Mouse (Mus musculus) lung, postnatal 0 days (tissue): Measurements from ENCODE around the gene Iqce. TPM values are rescaled to one million over a fixed set of nuclear protein-coding genes. Genes with fewer than 3 reads are reported as not detected.

ENCODE experiments used
- ATAC-seq: fragments of 200-750 bp; cut with Nextera tagmentation; 2 replicates; pipeline ENCODE4 v1.8.0; 2017; ENCODE audit warnings: moderate library complexity
- DNase-seq: peaks from one replicate; pipeline ENCODE4 v3.0.0-alpha.2; 2016; ENCODE audit warnings: low spot score
- H3K27ac ChIP-seq: fragments of 300-500 bp; sonication (generic); 2 replicates; pipeline ENCODE4 v1.5.1; 2014; ENCODE audit warnings: antibody characterized with exemption, mild to moderate bottlenecking, low read length, mixed read lengths
- H3K27me3 ChIP-seq: fragments of 300-500 bp; sonication (generic); replicated peaks from 2 replicates; pipeline ENCODE4 v1.6.1; 2014; ENCODE audit warnings: low read length, mixed read lengths; ENCODE audit not compliant: insufficient read depth
- H3K36me3 ChIP-seq: fragments of 300-500 bp; sonication (generic); 2 replicates; pipeline ENCODE4 v1.6.1; 2014; ENCODE audit warnings: low read length, mixed read lengths; ENCODE audit not compliant: insufficient read depth
- H3K4me1 ChIP-seq: fragments of 300-500 bp; sonication (generic); 2 replicates; pipeline ENCODE4 v1.6.1; 2014; ENCODE audit warnings: antibody characterized with exemption, low read depth, low read length, mixed read lengths; ENCODE audit not compliant: insufficient read depth
- H3K4me2 ChIP-seq: fragments of 300-500 bp; sonication (generic); replicated peaks from 2 replicates; pipeline ENCODE4 v1.6.1; 2014; ENCODE audit warnings: low read depth, mild to moderate bottlenecking, low read length, moderate library complexity, mixed read lengths
- H3K4me3 ChIP-seq: fragments of 300-500 bp; sonication (generic); 2 replicates; pipeline ENCODE4 v1.5.1; 2014; ENCODE audit warnings: low read depth, low read length
- H3K9ac ChIP-seq: fragments of 300-500 bp; sonication (generic); replicated peaks from 2 replicates; pipeline ENCODE4 v1.6.1; 2014; ENCODE audit warnings: low read depth, mild to moderate bottlenecking
- H3K9me3 ChIP-seq: fragments of 300-500 bp; sonication (generic); 2 replicates; pipeline ENCODE4 v1.6.1; 2016; ENCODE audit warnings: low read length, mixed read lengths
- CTCF ChIP-seq: IDR thresholded peaks from 2 replicates; pipeline ENCODE4 v1.5.1; 2016; ENCODE audit warnings: antibody characterized with exemption, mild to moderate bottlenecking
- EP300 ChIP-seq: IDR thresholded peaks from 2 replicates; pipeline ENCODE4 v1.6.1; 2016; ENCODE audit warnings: antibody characterized with exemption, mild to moderate bottlenecking, control low read depth
- WGBS: fragments of 180-500 bp; shearing (Covaris S2); extraction: QIAGEN DNeasy Blood & Tissue Kit; methylation state at CpG from one replicate; pipeline ENCODE4 v1.1.7; 2014; 5-methylcytosine and 5-hydroxymethylcytosine counted together
- polyA plus RNA-seq: library from polyadenylated mRNA; unstranded; fragments of >200 nt; fragmentation: Nextera tagmentation; extraction: Ambion mirVana; gene quantifications from 2 replicates; pipeline ENCODE4 v1.2.1, GENCODE M21; 2015

The Iqce gene
- polyA plus RNA-seq, 1 experiment from 2014 or later: 11.0 TPM

- Histone ChIP-seq H3K4me3 (no peak overlapping the region), H3K36me3 (no peaks in the 10 kb centered on the region), H3K27ac (no peak overlapping the region), H3K4me2 (no peak overlapping the region), H3K27me3 (0 out of 2 replicates have a peak, but pooled peaks cover 8% of the 10 kb centered on the region), H3K9ac (no peak overlapping the region), H3K4me1 (peaks cover 5% of the 10 kb centered on the region; the same call in 1 of the 2 replicates), H3K9me3 (no peaks in the 10 kb centered on the region)
- 76% methylated on average over 11 of the region's 11 CpGs for WGBS
- DNase-seq (no peak), ATAC-seq (no peak; the same call in 1 of the 2 replicates)
- TF ChIP-seq EP300 (no peak), CTCF (no peak)
These were observed 29.0 kb upstream of the Iqce start for GRCm38 (mm10) chr5:140731040-140731797.

DNA sequence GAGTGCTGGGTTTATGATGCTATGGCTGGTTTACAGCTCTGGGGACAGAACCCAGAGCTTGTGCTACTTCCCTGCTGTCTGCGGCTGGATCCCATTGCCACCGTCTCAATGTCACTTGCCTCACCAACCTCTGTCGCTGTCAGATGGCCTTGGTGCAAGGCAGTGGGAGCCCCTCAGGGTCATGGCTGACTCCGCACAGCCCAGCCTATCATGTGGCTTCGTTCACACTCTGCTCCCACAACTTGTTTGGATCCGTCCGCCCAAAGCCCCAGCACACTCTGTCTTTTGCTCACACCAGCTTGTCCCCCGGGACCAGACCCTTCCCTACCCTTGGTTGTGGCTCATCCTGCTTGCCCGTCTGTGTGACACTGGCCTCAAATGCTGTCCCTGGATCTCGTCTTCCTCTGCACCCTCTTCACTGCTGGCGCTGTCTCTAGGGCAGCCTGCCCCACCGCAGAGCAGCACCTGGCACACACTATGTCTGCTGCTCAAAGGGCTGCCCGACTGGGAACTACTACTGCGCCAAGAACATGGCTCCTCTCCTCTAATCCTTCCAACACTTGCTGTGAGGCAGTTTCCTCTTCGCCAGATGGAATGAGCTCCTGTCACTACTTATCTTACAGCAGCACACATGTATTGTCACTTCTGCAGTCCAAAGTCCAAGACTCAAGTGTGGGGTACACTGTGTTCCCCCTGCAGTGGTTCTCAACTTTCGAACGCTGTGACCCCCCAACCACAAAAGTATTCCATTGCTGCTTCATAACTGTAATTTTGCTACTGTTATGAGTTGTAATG lies 25.0 kb upstream of the Iqce start:
- Histone ChIP-seq H3K4me3 (no peak overlapping the region), H3K4me2 (no peak overlapping the region), H3K36me3 (no peaks in the 10 kb centered on the region), H3K27me3 (no peaks in the 10 kb centered on the region), H3K9ac (no peak overlapping the region), H3K4me1 (no peaks in the 10 kb centered on the region), H3K27ac (no peak overlapping the region), H3K9me3 (no peaks in the 10 kb centered on the region)
- no peak for DNase-seq
- 73% methylated on average over 17 of the region's 17 CpGs for WGBS
- TF ChIP-seq CTCF: no peak
- no peak for TF ChIP-seq EP300
- ATAC-seq: no peak

DNA sequence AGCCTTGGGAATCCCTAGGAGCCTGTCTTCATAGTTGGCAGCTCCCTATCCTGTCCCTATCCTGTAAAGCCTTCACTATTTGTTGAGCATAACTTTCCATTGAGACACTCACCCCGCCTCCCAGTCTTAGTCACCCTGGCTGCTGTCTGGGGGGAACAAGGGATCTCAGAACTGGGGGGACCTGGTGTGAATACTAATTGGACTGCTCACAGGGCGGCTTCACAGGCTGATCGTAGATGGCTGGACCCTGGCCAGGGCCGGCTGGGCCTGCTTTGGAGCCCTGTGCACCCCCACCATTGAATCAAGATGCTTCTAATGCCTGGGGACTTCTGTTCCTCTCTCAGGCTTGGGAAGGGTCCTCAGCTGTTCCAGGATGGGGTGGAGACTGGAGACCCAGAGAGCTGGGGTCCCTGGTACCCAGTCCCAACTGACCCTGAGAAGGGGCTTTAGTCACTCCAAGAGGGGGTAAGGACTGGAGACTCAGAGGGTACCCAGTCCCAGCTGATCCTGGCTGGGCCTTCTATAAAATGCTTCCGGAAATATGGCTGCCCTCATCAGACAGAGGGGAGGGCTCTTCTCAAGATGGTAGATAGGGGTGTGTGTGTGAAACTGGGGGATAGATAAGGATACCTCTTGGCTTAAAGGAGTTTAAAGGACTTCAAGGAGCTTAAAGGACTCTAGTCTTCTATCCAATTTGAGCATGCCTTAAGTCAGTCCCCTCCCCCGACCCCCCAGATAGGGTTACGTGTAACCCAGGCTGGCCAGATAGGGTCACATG lies 24.1 kb upstream of the Iqce start:
- Histone ChIP-seq H3K27ac (no peak overlapping the region), H3K9me3 (no peaks in the 10 kb centered on the region), H3K4me3 (no peak overlapping the region), H3K4me2 (no peak overlapping the region), H3K27me3 (no peaks in the 10 kb centered on the region), H3K9ac (no peak overlapping the region), H3K36me3 (no peaks in the 10 kb centered on the region), H3K4me1 (no peaks in the 10 kb centered on the region)
- no peak for DNase-seq
- ATAC-seq: no peak
- WGBS: 73% methylated on average over 7 of the region's 7 CpGs
- TF ChIP-seq EP300 (no peak), CTCF (no peak)

DNA sequence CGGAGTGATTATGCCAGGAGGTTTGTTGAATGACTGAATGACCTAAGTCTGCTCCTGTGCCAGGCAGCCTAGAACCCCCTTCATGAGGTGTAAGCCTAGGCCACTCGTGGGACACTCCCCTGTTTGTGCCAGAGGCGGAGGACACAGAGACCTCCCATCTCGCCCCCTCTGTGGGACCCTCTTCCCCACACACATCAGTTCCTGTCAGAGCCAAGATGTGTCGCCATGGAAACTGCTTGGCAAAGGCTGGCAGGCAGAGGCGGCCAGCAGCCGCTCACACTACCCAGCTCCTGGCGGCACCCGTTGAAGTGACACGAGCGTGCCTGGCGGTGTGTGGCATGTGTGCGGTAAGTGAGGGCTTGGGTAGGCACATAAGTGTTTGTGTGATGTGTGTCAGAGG lies 21.6 kb upstream of the Iqce start, which contains the start of gene Amz1:
Amz1 (plus strand) TSS at position 306 of the 400 bp plus-strand sequence.
- no peak for TF ChIP-seq EP300
- no peak for TF ChIP-seq CTCF
- H3K4me3 ChIP-seq: no peak within 1 kb of the TSS
- H3K27ac ChIP-seq: no peak within 1 kb of the TSS
- ATAC-seq (no peak), DNase-seq (no peak)
- H3K4me1 ChIP-seq: no peaks in the 10 kb centered on the region
- H3K4me2 ChIP-seq: no peak within 1 kb of the TSS
- no peak within 1 kb of the TSS for H3K9ac ChIP-seq
- no peaks in the 10 kb centered on the region for H3K9me3 ChIP-seq
- peaks cover 3% of the 10 kb centered on the region for H3K36me3 ChIP-seq
- WGBS: 58% methylated on average over 13 of the region's 13 CpGs
- H3K27me3 ChIP-seq: no peaks in the 10 kb centered on the region

DNA sequence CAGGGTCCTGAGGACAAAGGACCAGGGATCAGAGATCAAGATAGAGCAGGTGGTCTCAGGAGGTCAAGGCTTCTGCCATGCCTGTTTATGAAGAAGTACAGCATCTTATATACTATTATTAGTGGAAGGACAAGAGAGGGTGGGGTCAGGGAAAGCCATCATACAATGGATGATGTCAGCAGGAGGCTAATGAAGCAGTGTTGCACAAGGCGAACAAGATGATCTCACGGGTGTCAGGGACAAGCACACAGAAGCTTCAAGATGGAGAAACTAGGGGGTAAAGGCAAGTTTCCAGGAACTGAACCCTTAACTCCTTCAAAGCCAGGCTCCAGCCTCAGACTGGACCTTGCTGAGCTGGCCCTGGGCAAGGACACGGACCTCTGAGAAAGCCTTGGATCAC lies 19.9 kb upstream of the Iqce start:
- Histone ChIP-seq H3K36me3 (peaks cover 19% of the 10 kb centered on the region), H3K4me1 (no peaks in the 10 kb centered on the region), H3K27ac (no peak overlapping the region), H3K9me3 (no peaks in the 10 kb centered on the region), H3K27me3 (no peaks in the 10 kb centered on the region), H3K4me3 (no peak overlapping the region), H3K4me2 (no peak overlapping the region), H3K9ac (no peak overlapping the region)
- ATAC-seq: peak; percentile 56
- WGBS: 52% methylated on average over 3 of the region's 3 CpGs
- TF ChIP-seq CTCF: no peak
- no peak for TF ChIP-seq EP300
- DNase-seq: peak; percentile 60

DNA sequence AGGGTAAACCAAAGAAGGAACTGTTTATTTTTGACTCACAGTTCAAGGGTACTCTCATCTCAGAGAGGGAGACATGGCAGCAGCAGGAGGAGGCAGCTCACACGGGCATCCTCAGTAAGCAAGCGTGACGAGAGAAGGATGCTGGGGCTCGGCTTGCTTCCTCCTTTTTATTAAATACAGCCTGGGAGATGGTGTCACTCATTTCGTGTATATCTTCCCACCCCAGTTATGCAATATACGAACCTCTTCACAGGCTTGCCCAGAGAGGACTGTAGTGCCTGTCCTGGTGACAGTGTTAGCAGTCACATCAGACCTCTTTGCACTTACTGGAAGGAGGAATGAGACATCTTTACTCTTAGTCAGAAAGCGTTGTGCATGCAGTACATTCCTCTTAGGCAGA lies 18.6 kb upstream of the Iqce start:
- no peak overlapping the region for H3K27ac ChIP-seq
- H3K36me3 ChIP-seq: peaks cover 24% of the 10 kb centered on the region
- H3K9ac ChIP-seq: no peak overlapping the region
- no peaks in the 10 kb centered on the region for H3K9me3 ChIP-seq
- 69% methylated on average over 7 of the region's 7 CpGs for WGBS
- ATAC-seq (no peak), DNase-seq (no peak)
- no peak overlapping the region for H3K4me3 ChIP-seq
- no peak for TF ChIP-seq CTCF
- no peak for TF ChIP-seq EP300
- no peak overlapping the region for H3K4me2 ChIP-seq
- H3K27me3 ChIP-seq: no peaks in the 10 kb centered on the region
- no peaks in the 10 kb centered on the region for H3K4me1 ChIP-seq
